Mouse (Mus musculus) heart, embryonic 16.5 days (tissue): ENCODE results near the gene Eif3m. TPM values are rescaled to one million over a fixed set of nuclear protein-coding genes. Genes with fewer than 3 reads are reported as not detected.

Experiments used
- ATAC-seq: fragments of 200-750 bp; cut with Nextera tagmentation; replicated peaks from 2 replicates; pipeline ENCODE4 v1.8.0; 2017; ENCODE audit warnings: moderate number of reproducible peaks; ENCODE audit not compliant: insufficient read depth, low FRiP score; ENCODE audit errors: extremely low read depth
- H3K27ac ChIP-seq: fragments of 300-500 bp; sonication (generic); 2 replicates; pipeline ENCODE4 v1.5.1; 2014; ENCODE audit warnings: mild to moderate bottlenecking, low read length, control low read depth, moderate library complexity
- H3K27me3 ChIP-seq: fragments of 300-500 bp; sonication (generic); 2 replicates; pipeline ENCODE4 v1.6.1; 2014; ENCODE audit warnings: low read length, mixed read lengths; ENCODE audit not compliant: control insufficient read depth, insufficient read depth
- H3K36me3 ChIP-seq: fragments of 300-500 bp; sonication (generic); 2 replicates; pipeline ENCODE4 v1.6.1; 2014; ENCODE audit not compliant: control insufficient read depth, insufficient read depth
- H3K4me1 ChIP-seq: fragments of 300-500 bp; sonication (generic); 2 replicates; pipeline ENCODE4 v1.6.1; 2014; ENCODE audit warnings: low read length, mixed read lengths; ENCODE audit not compliant: control insufficient read depth, insufficient read depth
- H3K4me2 ChIP-seq: fragments of 300-500 bp; sonication (generic); 2 replicates; pipeline ENCODE4 v1.6.1; 2014; ENCODE audit warnings: low read depth, mild to moderate bottlenecking, control low read depth, low read length
- H3K4me3 ChIP-seq: fragments of 300-500 bp; sonication (generic); 2 replicates; pipeline ENCODE4 v1.5.1; 2014; ENCODE audit warnings: mild to moderate bottlenecking, control low read depth, low read length
- H3K9ac ChIP-seq: fragments of 300-500 bp; sonication (generic); 2 replicates; pipeline ENCODE4 v1.6.1; 2014; ENCODE audit warnings: low read length, control low read depth
- H3K9me3 ChIP-seq: fragments of 300-500 bp; sonication (generic); replicated peaks from 2 replicates; pipeline ENCODE4 v1.6.1; 2016; ENCODE audit warnings: low read length; ENCODE audit not compliant: control insufficient read depth
- WGBS: fragments of 180-500 bp; shearing (Covaris S2); extraction: QIAGEN DNeasy Blood & Tissue Kit; methylation state at CpG from one replicate; pipeline ENCODE4 v1.1.7; 2014; 5-methylcytosine and 5-hydroxymethylcytosine counted together
- polyA plus RNA-seq: library from polyadenylated mRNA; unstranded; fragments of >200 nt; fragmentation: Nextera tagmentation; extraction: Ambion mirVana; gene quantifications from 2 replicates; pipeline ENCODE4 v1.2.1, GENCODE M21; 2015

Eif3m gene
- polyA plus RNA-seq = 197 and 214 TPM in 2 replicates

DNA sequence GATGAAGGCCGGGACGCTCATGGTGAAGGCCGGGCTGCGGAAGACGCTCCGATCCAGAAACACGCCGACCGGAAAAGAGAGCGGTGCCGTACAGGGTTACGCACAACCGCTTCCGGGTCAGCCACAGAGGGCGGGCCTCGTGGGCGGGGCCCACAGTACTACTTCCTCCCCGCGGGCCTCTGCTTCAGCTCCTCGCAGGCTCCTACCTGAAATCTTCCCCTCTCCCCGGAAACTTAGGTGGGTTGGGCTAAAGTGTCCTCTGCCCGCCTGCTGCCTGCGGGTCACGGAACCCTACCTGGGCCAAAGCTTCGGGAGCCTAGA is at the start of gene Eif3m:
TSS of gene Eif3m (minus strand) at position 114 of the 321 bp plus-strand sequence.
- ATAC-seq = peak; percentile 98
- peaks cover 11% of the 10 kb centered on the region for H3K36me3 ChIP-seq
- H3K4me3 ChIP-seq = peak within 1 kb of the TSS; percentile 86
- H3K27me3 ChIP-seq = no peaks in the 10 kb centered on the region
- peak within 1 kb of the TSS; percentile 94 for H3K4me2 ChIP-seq
- peaks cover 11% of the 10 kb centered on the region for H3K4me1 ChIP-seq
- H3K27ac ChIP-seq = peak within 1 kb of the TSS; percentile 62
- WGBS = under 1% methylated on average over 24 of the region's 25 CpGs
- no peaks in the 10 kb centered on the region for H3K9me3 ChIP-seq
- peak within 1 kb of the TSS; percentile 85 for H3K9ac ChIP-seq

GRCm38 (mm10) chr2:105062741-105063372 is 46.0 kb upstream of the Eif3m start:
- Histone ChIP-seq H3K36me3 (no peaks in the 10 kb centered on the region), H3K4me1 (no peaks in the 10 kb centered on the region), H3K9ac (no peak overlapping the region), H3K4me2 (no peak overlapping the region), H3K27ac (no peak overlapping the region), H3K27me3 (no peaks in the 10 kb centered on the region), H3K4me3 (no peak overlapping the region), H3K9me3 (no peaks in the 10 kb centered on the region)
- no peak for ATAC-seq
- 44% methylated on average over 7 of the region's 7 CpGs for WGBS

GRCm38 (mm10) chr2:105058577-105059116 is 41.8 kb upstream of the Eif3m start:
- WGBS = 59% methylated on average over 7 of the region's 7 CpGs
- no peaks in the 10 kb centered on the region for H3K36me3 ChIP-seq
- H3K27me3 ChIP-seq = no peaks in the 10 kb centered on the region
- no peaks in the 10 kb centered on the region for H3K4me1 ChIP-seq
- H3K4me2 ChIP-seq = no peak overlapping the region
- no peak overlapping the region for H3K9ac ChIP-seq
- no peak overlapping the region for H3K4me3 ChIP-seq
- ATAC-seq = no peak
- H3K9me3 ChIP-seq = no peaks in the 10 kb centered on the region
- H3K27ac ChIP-seq = no peak overlapping the region

DNA sequence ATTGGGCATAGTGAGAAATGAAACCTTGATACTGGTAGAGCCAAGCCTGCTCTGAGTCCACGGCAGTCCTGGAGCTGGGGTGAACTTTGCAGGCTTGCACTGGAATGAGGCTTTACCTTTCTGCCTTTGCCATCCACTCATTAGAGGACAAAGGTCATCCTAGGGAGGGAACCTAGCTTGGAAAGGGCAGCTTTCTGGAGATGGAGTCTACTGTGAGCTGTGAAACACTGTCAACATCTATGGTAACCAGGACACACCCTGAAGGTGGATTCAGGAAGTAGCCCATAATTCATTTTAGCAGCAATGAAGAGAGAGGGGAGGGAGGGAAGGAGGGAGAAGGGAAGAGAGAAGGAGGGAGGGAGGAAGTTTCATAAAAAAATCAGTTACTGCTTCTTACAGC is 38.6 kb upstream of the Eif3m start:
- no peak for ATAC-seq
- no peak overlapping the region for H3K9ac ChIP-seq
- H3K27ac ChIP-seq = no peak overlapping the region
- no peak overlapping the region for H3K4me3 ChIP-seq
- H3K27me3 ChIP-seq = no peaks in the 10 kb centered on the region
- no peaks in the 10 kb centered on the region for H3K9me3 ChIP-seq
- H3K4me1 ChIP-seq = no peaks in the 10 kb centered on the region
- no peak overlapping the region for H3K4me2 ChIP-seq
- no peaks in the 10 kb centered on the region for H3K36me3 ChIP-seq
- WGBS = 62% methylated on average over 1 of the region's 1 CpGs

DNA sequence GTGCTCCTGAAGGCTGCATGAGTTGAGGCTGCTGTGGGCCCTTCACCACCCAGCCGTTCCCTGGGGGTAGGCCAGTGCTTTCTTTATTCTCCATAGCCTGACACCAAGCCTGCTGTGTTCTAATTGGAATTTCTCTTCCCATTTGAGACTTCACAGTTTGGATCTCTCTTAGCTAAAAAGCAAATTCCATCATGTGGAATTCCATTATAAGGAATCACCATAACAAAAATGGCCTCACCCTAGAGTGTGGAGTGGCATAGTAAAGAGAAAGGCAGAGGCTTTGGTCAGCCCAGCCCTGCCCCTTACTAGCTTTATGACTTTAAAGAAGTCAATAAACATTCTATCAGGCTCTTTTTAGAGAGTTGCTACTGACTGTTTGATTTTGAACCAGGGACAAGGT is 31.4 kb upstream of the Eif3m start:
- Histone ChIP-seq H3K36me3 (no peaks in the 10 kb centered on the region), H3K9me3 (no peaks in the 10 kb centered on the region), H3K4me1 (no peaks in the 10 kb centered on the region), H3K27me3 (no peaks in the 10 kb centered on the region), H3K4me3 (no peak overlapping the region), H3K4me2 (no peak overlapping the region), H3K27ac (no peak overlapping the region), H3K9ac (no peak overlapping the region)
- WGBS = 68% methylated on average over 1 of the region's 1 CpGs
- no peak for ATAC-seq

GRCm38 (mm10) chr2:105043152-105043551 is 26.3 kb upstream of the Eif3m start:
- Histone ChIP-seq H3K27ac (no peak overlapping the region), H3K4me3 (no peak overlapping the region), H3K9me3 (no peaks in the 10 kb centered on the region), H3K4me1 (no peaks in the 10 kb centered on the region), H3K9ac (no peak overlapping the region), H3K36me3 (no peaks in the 10 kb centered on the region), H3K4me2 (no peak overlapping the region), H3K27me3 (no peaks in the 10 kb centered on the region)
- no peak for ATAC-seq
- WGBS = 58% methylated on average over 4 of the region's 4 CpGs

GRCm38 (mm10) chr2:105040859-105041258 is 24.0 kb upstream of the Eif3m start:
- H3K4me3 ChIP-seq = no peak overlapping the region
- H3K27ac ChIP-seq = no peak overlapping the region
- no peaks in the 10 kb centered on the region for H3K4me1 ChIP-seq
- 64% methylated on average over 4 of the region's 4 CpGs for WGBS
- H3K9me3 ChIP-seq = no peaks in the 10 kb centered on the region
- no peak overlapping the region for H3K4me2 ChIP-seq
- no peak for ATAC-seq
- H3K36me3 ChIP-seq = no peaks in the 10 kb centered on the region
- H3K9ac ChIP-seq = no peak overlapping the region
- no peaks in the 10 kb centered on the region for H3K27me3 ChIP-seq

DNA sequence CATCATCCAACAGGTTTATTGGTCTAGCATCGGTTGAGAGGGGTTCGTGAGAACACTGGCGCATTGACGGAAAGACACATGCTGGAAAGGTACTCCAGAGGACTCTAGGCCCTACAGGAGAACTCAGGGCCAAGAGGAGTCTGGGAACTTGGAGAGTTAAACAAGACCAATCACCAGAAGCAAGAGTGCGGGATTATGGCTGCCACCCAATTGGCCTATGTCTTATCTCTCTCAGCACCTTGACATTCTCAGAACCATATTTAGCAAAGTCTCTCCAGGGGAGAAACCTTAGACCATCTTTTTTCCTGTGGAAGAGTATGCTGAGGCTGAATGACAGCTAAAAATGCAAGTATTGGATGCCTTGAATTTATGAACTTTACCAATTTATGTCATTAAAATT is 22.0 kb upstream of the Eif3m start:
- H3K9ac ChIP-seq = no peak overlapping the region
- H3K27ac ChIP-seq = no peak overlapping the region
- 90% methylated on average over 5 of the region's 5 CpGs for WGBS
- ATAC-seq = no peak
- H3K27me3 ChIP-seq = no peaks in the 10 kb centered on the region
- no peaks in the 10 kb centered on the region for H3K36me3 ChIP-seq
- no peaks in the 10 kb centered on the region for H3K9me3 ChIP-seq
- no peak overlapping the region for H3K4me2 ChIP-seq
- H3K4me1 ChIP-seq = no peaks in the 10 kb centered on the region
- no peak overlapping the region for H3K4me3 ChIP-seq

DNA sequence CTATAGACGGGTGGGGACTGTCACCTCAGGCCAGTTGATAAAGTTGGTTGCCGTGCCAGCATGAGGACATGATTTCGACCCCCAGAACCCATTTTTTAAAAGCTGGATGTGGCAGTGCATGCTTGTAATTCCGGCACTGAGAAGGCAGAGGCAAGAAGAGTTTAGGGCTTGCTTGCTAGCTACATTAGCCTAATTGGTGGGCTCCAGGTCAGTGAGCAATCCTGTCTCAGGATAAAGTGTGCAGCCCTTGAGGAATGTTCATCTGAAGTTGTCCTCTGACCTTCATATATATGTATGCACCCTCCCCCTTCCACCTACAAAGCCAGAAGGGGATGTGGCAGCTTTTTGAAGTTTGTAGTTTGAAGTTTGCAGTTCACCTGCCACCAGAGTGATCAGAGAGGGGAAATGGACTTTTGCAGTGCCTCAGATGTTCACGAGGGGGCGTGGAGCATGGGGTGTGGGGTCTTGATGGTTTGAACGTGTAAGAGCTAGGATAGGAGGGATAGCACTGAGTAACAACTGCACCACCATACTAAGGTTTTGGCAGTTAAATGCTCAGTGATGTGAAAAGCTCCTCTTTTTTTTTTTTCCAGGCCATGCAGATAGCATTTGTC is 21.2 kb upstream of the Eif3m start:
- no peaks in the 10 kb centered on the region for H3K9me3 ChIP-seq
- no peak overlapping the region for H3K4me2 ChIP-seq
- no peak overlapping the region for H3K4me3 ChIP-seq
- WGBS = 78% methylated on average over 7 of the region's 7 CpGs
- no peak overlapping the region for H3K27ac ChIP-seq
- no peak for ATAC-seq
- H3K9ac ChIP-seq = no peak overlapping the region
- no peaks in the 10 kb centered on the region for H3K36me3 ChIP-seq
- H3K4me1 ChIP-seq = no peaks in the 10 kb centered on the region
- no peaks in the 10 kb centered on the region for H3K27me3 ChIP-seq
